Mouse (Mus musculus): ENCODE measurements at regions not wholly inside any gene's neighbourhood (a gene's known extent, or its start where the extent isn't known, plus 50 kb on each side); places are given as distances from the start of the nearest gene placed in this dataset.
A peak's percentile ranks its signal among the peaks of the same experiment; 100 is the strongest.

DNA sequence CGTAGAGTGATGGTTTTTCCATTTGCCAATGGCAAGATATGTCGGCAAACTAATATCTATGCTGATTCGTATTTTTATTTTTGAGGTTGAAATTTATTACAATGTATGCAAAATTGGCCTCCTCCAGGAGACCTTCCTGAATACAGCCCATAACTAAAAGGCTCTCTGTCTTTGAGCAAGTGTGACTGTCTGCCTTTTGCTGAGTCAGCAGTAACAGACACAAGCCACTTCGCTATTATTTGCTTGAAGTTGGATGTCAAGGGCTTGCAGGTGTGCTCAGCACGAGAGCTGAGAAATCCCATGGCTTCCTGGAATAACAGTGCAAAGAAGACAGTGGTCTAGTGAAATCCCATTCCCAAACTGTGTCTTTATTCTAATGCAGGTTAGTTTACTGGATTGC is 56.9 kb downstream of the Dmrt2 start:
- no peak for DNase-seq (ENCODE audit: low read depth, low spot score)

DNA sequence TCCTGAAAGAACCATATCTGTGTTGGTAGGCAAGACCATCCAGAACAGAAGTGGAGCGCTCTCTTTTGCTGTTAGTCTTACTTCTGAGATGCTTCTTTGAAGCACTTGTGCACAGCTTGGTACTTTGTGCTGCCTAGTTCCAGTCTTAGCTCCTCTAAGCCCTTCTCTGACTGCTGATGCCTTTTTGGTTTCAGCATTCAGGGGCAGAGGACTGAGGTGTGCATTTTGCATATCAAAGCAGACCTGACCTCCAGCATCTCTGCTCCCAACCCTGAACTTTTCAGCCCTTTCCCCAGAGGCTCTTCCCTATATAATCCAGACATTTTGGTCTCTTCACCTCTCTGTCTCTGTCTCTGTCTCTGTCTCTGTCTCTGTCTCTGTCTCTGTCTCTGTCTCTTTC is 57.4 kb downstream of the Dmrt2 start:
- DNase-seq (ENCODE audit: low read depth, low spot score) = peak; percentile 83

DNA sequence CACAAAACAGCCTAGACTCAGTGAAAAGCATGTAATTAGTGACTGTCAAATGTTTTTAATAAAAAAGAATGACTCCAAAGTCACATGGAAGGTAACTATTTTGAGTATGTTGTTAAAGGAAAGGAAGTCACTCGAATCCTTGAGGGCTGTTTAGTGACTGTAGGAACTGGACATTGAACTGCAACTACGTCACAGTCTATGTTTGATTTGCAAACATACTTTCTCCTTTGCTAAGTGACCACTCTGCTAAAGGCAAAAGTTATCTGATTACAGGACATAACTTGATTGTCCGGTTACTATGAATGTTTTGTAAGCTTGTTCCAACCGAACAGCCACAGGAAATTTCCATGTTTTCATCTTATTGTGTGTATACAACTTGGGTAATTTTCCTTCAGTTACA is 106.2 kb downstream of the Dmrt2 start:
- DNase-seq (ENCODE audit: low read depth, low spot score) = no peak

DNA sequence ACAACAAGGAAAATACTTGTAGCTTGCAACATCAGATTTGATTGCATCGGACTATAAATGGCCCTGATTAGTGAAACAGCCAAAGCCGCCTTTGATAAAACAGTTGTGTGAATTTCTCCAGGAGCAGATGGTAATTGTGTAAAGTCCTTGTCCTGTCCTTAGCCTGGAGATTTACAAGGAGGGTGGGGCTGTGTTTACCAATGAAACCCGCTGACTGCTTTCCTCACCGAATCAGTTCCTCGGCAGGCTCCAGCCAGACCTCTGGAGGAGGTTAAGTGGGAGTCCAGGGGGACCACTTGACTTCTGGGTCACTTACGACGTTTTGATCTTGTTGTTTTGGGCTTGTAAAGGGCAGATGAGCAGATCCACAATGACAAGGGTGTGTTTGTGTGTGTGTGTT is 107.1 kb downstream of the Dmrt2 start:
- peak; percentile 49 for DNase-seq (ENCODE audit: low read depth, low spot score)

DNA sequence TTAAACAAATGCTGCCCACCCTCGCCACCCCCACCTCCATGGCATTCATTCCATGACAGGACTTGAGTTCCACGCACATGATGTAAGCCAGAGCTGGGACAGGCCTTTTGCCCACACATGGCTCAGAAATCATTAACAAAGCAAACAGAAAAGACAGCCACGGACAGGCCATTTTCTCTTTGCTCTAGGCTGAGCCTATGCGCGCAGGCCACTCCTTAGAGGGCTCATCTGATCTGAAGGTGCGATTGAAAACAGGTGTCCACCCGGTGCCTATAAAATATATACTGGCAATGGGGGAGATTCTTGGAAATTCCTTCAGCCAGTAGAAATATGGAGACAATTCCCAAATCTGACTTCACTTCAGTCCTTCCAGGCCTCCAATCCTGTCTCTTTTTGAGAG is 109.1 kb downstream of the Dmrt2 start:
- DNase-seq (ENCODE audit: low read depth, low spot score) = no peak

DNA sequence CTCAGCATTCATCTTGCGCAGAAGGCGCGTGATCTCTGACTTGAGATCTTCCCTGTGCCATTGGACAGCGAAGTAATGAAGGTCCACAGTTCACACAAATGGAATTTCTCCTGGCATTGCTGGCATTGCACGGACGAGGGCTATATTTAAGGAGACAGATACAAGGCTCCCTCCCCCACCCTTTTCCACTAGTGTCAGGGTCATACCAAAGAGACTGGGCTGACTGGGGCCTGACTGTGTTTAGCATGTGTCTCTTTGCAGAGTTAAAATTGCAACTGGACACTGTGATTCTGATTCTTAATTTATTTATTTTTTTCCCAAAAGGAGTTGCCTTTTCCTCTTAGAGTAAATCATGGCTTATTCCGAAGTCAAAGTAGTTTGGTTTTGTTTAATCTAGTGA is 130.5 kb downstream of the Dmrt2 start:
- DNase-seq (ENCODE audit: low read depth, low spot score) = no peak

DNA sequence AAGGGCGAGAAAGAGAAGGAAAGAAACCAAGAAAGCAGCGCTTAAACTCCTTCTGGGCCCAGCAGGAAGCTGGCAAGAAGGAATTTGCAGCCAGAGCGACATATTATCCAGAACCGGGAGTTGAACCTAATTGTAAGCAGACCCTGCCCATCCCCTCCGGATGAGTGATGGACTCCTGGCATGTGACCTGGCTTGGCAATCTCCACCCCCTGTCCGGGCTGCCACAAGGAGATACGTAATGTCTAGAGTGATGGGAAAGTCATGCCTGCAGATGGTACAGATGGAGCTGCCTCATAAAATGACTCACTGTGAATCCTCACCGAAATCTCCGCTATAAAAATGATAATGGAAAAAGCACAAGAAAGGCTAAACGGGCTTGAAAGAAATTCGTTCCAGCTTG is 133.1 kb downstream of the Dmrt2 start:
- no peak for DNase-seq (ENCODE audit: low read depth, low spot score)

DNA sequence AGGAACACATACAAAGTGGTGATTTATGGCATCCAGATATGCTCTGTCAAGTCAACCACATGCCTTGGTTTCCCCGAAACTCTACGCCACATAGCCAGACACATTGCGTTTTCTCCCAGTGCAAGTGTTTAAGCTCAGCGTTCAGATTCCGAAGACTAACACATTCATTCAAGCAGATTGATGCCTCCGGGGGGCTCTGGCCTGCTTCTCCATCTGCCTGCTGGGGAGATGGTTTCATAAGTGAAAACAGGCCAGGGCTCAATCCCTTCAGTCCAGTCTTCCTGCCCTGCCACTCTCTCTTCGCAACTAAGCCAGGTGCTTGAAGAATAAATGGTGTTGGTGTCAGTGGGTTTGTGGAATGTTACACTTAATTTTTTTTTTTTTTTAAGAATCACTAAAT is 141.4 kb downstream of the Dmrt2 start:
- no peak for DNase-seq (ENCODE audit: low read depth, low spot score)

DNA sequence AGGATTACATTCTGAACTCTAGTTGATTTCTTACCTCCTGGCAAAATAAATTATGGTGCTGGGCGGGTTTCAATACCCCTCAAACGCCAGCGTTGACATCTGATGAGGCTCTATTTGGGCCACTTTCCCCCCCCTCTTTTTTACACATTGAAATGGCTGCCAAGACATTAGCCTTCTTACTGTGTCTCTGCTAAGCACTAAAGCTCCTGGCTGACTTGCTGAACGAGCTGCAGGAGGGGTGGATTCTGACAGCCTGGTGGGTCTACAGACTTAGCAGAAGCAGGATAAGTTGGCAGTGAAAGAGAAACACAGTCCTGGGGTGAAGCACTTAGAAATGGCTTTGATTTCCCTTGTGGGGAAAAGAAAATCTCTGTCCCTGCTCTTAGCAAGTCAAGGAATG is 172.9 kb downstream of the Dmrt2 start:
- DNase-seq (ENCODE audit: low read depth, low spot score) = no peak

DNA sequence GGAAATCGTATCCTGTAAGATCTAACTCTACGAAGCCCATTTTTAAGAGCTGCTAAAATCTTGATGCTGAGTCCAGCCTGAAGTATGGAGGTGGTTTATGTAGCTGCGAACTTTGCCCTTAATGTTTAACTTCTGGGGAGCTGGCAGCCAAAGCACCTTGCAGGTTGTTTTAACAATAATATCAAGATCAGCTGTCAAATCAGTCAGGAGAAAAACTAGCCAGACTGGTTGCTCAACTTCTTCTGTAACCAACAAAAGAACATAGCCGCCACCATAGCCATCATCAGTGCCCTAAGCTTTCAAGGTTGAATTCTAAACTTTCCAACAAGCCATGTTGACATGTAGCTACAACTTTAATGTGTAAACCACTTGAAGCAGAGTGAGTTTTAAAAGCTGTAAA is 184.1 kb downstream of the Dmrt2 start:
- DNase-seq (ENCODE audit: low read depth, low spot score) = no peak

DNA sequence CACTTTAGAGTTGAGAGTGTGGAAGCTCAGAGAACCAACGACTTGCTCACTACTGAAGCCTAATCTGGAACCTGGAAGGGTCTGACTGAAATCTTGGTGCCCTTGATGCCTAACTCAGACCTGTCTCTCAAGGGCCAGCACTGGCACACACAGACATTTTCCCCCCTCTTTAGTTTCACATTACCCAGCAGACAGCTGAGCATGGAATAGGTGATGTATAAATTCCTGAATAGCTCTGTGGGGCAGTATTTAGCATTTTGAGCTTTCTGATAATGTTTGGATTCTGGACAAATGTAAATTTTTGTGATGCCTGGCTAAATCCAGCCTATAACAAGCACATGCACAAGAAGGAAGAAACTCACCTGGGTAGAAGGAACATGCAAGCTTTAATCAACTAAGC is 191.1 kb downstream of the Dmrt2 start:
- DNase-seq (ENCODE audit: low read depth, low spot score) = no peak

DNA sequence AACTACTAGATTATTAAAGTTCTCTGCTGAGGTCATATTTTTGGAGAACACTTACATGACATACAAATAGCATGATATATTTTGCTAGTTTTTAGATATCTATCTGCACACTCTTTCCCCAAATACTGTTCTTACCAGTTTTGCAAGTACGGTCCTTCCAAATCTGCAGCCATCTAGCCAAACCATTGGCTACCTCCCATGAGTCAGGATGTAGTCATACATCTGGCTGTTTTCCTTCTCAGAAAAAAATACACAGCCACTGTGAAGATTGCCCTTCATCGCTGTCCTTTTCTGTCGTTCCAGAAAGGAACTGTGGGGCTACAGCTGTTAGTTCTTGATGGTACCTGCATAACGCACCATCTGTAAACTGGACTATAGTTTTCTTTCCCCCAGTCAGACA is 234.5 kb downstream of the Dmrt2 start:
- no peak for DNase-seq (ENCODE audit: low read depth, low spot score)

DNA sequence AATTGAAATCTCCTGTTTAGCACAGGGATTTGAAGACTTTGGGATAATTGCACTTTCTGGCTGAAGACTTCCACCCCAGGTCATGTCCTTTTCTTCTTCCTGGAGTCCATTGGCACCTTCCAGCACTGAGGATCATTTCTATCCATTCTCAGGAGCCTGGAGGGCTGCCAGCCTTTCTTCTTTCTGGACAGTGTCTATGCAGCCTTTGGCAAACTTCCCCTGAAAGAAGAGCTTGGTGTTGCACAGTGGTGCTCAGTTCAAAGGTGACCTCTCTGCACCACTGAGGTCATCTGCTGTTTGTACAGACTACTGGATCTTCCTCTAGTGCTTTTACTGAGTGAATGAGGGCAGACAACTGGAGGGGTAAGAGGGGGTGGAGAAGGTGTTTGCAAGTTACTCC is 249.8 kb downstream of the Dmrt2 start:
- no peak for DNase-seq (ENCODE audit: low read depth, low spot score)

DNA sequence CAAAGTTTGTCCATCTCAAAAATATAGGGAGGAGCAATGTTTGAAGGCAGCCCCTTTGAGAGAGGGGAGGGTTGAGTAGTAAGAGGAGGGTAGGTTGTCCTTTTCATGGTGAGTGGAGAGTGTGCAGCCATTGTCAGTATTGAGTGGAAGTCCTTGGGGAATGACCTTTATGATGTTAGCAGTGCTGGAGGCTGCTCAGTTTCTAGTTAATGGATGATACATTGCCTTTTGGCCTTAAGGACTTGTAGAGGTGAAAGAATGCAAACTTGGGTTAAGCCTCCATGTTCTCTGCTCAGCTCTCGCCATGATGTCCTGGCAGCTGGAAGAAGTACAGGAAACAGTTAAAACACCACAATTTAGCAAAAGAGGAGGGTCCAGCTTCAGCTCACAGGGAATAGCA is 250.6 kb downstream of the Dmrt2 start:
- no peak for DNase-seq (ENCODE audit: low read depth, low spot score)

DNA sequence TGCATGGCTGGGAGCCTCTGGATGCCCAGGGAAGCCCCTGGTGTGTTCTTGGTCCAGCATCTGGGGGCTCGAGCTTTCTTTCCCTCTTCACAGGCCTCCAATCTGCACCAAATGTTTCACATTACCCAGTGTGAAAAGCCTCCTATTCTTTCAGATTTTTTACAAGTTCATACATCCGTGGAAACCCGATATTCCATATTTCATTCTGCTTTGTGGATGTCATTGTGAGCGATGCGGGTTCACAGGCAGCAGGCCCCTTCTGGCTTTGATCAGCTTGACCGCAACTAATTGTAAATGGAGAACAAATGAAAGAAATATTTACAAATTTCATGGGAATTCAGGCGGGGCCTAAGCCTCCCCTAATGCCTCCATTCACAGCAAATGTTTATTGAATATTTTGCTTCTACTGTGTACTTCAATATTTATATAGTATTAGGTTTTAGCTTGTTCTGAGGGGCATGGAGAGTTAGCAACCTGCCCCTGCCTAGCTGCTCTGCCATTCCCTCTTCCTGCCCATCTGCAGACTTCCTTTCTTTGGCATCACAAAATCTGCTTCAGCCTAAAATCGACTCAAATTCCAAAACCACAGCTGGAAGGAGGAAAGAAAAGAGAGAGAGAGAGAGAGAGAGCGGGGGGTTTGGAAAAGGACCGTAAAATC is 251.6 kb downstream of the Dmrt2 start:
- no peak for DNase-seq (ENCODE audit: low read depth, low spot score)

DNA sequence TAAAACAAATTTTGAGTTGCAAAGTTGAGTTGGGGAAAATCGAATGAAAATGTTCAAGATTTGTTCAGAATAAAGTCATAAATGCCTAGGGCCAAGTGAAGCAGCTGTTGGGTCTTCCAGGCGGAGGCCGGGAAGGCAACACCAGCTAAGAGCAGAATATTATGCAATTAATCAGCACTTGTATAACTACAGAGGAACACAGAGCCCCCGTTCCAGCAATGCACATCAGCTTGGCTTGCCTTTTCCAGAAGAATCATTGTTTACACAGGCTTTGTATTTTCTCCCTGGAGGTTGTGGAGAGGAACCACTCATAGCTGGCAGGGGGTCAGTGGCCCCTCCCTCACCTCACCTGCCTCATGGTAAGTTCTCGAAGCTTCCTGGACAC is 252.2 kb downstream of the Dmrt2 start:
- peak; percentile 4 for DNase-seq (ENCODE audit: low read depth, low spot score)

DNA sequence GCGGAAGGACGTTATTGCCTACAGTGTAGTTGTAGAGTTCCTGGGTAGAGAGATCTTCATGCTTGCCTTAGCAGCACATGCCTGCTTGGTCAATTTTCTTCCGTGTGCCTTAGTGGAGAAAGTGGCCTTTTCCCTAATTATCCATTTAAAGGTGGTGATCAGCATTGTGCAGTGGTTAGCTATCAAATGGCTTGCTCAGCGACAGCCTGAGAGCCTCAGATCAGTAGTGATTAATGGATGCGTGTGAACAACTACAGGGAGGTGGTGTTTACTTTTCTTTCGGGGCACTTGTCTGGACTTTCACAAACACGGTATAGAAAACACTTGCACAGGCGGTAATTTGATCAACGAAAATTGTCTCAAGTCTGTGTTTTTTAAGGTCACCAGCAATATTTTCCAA is 255.0 kb downstream of the Dmrt2 start:
- no peak for DNase-seq (ENCODE audit: low read depth, low spot score)

DNA sequence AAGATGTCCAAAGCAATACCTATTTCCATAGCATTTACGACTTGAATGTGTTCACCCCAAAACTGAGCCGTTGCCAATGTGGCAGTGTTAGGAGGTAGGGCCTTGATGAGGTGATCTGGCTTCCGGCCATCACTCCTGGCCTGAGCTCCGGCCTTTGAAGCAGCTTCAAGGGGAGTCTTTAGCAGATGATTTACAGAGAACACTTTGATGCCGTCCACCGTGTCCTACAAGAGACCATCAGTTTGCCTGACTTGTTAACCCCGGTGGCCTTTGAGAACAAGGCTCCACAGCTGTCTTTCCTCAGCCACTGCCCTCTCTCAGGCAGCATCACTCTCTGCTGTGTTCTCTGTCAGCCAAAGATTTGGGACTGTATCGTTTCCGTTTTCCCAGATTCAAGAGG is 265.1 kb downstream of the Dmrt2 start:
- no peak for DNase-seq (ENCODE audit: low read depth, low spot score)

DNA sequence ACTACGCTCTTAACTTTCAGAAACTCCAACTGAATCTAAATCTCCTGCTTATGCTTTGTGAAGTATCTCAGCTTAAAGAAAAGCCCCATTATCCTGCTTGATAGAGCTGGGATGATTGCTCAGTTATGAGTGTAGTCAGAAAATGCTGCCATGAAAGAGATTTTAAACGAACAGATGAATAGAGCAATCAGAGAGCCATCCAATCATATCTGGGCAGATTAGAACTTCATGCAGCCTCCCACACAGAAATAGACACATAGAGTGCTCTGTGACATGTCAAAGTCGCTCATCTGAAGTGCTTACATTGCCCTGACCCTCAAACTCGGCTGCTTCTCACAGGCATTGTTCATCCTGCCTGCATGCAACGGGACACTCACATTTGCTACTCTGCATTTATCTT is 299.0 kb downstream of the Dmrt2 start:
- no peak for DNase-seq (ENCODE audit: low read depth, low spot score)

DNA sequence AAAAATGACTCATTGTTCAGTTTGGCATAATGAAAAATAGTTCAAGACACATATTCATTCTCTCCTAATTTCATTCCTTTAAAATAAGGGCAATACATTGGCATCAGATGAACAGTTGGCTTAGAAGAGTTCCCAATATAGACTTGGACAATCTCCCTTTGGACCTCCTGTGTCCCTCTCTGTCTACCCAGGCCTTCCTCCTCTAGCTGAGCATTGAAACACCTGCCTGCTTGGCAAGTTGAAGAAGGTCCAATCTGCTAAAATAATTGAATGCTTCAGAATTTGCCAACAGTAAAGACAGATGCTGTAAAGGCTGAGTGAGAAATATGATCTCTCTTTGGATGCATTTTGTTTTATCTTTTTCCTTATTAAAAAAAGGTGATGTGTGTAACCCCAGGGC is 303.0 kb downstream of the Dmrt2 start:
- DNase-seq (ENCODE audit: low read depth, low spot score) = no peak

DNA sequence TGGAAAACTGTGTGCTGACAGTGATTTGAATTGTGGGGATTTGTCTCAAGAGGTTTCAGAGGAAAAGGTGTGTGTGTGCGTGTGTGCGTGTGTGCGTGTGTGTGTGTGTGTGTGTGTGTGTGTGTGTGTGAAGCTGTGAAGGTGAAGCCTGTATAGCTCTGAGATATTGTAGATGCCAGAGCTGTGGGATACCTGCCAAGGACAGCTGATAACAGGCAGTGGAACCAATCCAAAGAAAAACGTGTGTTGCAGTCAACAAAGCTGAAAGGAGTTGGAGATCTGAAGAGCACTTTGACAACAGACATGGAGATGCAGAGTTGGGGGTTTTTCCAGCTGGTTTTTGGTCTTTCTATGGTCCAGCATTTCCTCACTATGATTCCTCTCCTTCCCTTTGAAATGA is 308.1 kb downstream of the Dmrt2 start:
- no peak for DNase-seq (ENCODE audit: low read depth, low spot score)

DNA sequence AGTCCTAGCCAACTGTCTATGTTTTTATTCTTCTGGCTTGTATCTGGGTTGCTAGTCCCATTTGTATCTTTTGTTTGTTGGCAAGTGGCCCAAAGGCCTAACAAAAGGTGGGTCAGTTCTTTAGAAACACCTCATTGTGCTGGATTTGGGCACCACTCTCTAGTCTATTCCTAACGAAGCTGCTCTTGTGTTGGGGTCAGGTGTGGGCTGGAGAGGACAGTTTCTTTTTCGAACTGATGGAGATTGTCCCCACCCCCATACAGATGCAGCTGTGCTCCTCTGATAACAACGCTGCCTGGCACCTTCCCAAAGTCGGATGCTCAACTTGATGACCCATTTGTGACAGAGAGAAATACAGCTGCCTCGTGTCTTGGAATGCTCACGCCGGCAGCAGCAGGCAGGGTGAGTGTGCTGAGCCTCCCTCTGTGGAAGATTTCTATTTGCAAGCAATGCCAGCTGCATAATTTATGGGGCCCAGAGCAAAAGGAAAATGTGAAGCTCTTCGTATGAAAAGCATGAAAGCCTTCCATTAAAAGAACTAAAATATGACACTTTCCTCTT is 342.5 kb downstream of the Dmrt2 start:
- DNase-seq (ENCODE audit: low read depth, low spot score) = no peak

DNA sequence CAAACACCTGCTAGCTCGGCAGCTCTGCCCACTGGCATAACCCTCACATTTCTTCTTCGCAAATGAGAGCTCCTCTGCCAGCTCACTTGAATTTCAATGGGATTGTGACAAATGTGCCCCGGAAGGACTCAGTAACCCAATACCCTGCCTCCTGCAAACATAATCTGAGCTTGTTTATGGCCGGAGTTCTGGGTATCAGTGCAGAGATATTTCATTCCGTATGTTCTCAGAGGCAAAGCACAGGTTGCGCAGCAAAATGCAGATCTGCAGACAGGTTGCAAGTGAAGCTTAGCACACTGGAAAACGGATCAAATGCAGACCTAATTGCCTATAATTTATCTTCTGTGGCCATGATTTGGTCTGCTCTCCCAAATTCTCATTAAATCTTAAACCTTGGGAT is 348.9 kb downstream of the Dmrt2 start:
- no peak for DNase-seq (ENCODE audit: low read depth, low spot score)

DNA sequence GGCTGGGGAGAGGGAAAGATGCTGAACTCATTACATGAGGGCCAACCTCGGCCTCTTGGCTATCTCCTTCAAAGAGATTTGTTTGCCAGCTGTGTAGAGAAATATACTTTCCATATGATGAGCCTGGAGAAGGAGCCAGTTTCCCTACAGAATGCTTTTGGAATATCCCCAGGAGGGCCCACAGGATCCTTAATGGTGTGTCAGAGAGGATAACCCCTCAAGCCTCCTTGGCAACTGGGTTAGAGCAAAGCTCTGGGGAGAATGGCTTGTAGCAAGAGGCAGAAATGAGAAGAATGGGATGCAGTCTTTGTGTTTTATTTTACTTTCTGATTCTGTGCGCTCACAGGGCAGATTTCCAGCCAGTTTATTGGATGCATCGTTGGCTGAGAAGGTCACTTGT is 353.9 kb downstream of the Dmrt2 start:
- no peak for DNase-seq (ENCODE audit: low read depth, low spot score)
